Mouse (Mus musculus) heart, embryonic 15.5 days (tissue): ENCODE data around the gene Supv3l1. TPM values are rescaled to one million over a fixed set of nuclear protein-coding genes. Genes with fewer than 3 reads are reported as not detected.

Experiments
- ATAC-seq: fragments of 200-750 bp; cut with Nextera tagmentation; replicated peaks from 2 replicates; pipeline ENCODE4 v1.8.0; 2017; ENCODE audit warnings: low read depth, moderate TSS enrichment; ENCODE audit not compliant: insufficient number of reproducible peaks, insufficient read depth, low FRiP score
- H3K27ac ChIP-seq: fragments of 300-500 bp; sonication (generic); 2 replicates; pipeline ENCODE4 v1.5.1; 2015; ENCODE audit warnings: mild to moderate bottlenecking, inconsistent platforms
- H3K27me3 ChIP-seq: fragments of 300-500 bp; sonication (generic); 2 replicates; pipeline ENCODE4 v1.6.1; 2015; ENCODE audit warnings: inconsistent platforms
- H3K36me3 ChIP-seq: fragments of 300-500 bp; sonication (generic); 2 replicates; pipeline ENCODE4 v1.6.1; 2015; ENCODE audit warnings: mild to moderate bottlenecking, inconsistent platforms
- H3K4me1 ChIP-seq: fragments of 300-500 bp; sonication (generic); replicated peaks from 2 replicates; pipeline ENCODE4 v1.6.1; 2015; ENCODE audit warnings: inconsistent platforms
- H3K4me2 ChIP-seq: fragments of 300-500 bp; sonication (generic); 2 replicates; pipeline ENCODE4 v1.6.1; 2015; ENCODE audit warnings: inconsistent platforms, mild to moderate bottlenecking, moderate library complexity
- H3K4me3 ChIP-seq: fragments of 300-500 bp; sonication (generic); 2 replicates; pipeline ENCODE4 v1.5.1; 2015; ENCODE audit warnings: mild to moderate bottlenecking, inconsistent platforms
- H3K9ac ChIP-seq: fragments of 300-500 bp; sonication (generic); 2 replicates; pipeline ENCODE4 v1.6.1; 2015; ENCODE audit warnings: mild to moderate bottlenecking, inconsistent platforms
- H3K9me3 ChIP-seq: fragments of 300-500 bp; sonication (generic); replicated peaks from 2 replicates; pipeline ENCODE4 v1.6.1; 2016; ENCODE audit warnings: inconsistent platforms
- WGBS: fragments of 180-500 bp; shearing (Covaris S2); methylation state at CpG from one replicate; pipeline ENCODE4 v1.1.7; 2015; ENCODE audit warnings: mixed read lengths; 5-methylcytosine and 5-hydroxymethylcytosine counted together
- polyA plus RNA-seq: library from polyadenylated mRNA; unstranded; fragments of >200 nt; fragmentation: Nextera tagmentation; extraction: Ambion mirVana; gene quantifications from 2 replicates; pipeline ENCODE4 v1.2.1, GENCODE M21; 2015

Supv3l1 gene
- polyA plus RNA-seq, 1 experiment from 2014 or later = 23.7 TPM

GRCm38 (mm10) chr10:62412906-62413605 lies 36.5 kb downstream of the Supv3l1 start:
- H3K4me3 ChIP-seq = no peak overlapping the region
- no peak overlapping the region for H3K4me2 ChIP-seq
- no peaks in the 10 kb centered on the region for H3K36me3 ChIP-seq
- no peaks in the 10 kb centered on the region for H3K9me3 ChIP-seq
- H3K4me1 ChIP-seq = peaks cover 13% of the 10 kb centered on the region
- no peak for ATAC-seq
- peak overlapping the region; percentile 42; the same call in 1 of the 2 replicates for H3K27ac ChIP-seq
- WGBS = 5% methylated on average over 8 of the region's 8 CpGs
- H3K9ac ChIP-seq = no peak overlapping the region
- H3K27me3 ChIP-seq = peaks cover 5% of the 10 kb centered on the region; the same call in 1 of the 2 replicates

DNA sequence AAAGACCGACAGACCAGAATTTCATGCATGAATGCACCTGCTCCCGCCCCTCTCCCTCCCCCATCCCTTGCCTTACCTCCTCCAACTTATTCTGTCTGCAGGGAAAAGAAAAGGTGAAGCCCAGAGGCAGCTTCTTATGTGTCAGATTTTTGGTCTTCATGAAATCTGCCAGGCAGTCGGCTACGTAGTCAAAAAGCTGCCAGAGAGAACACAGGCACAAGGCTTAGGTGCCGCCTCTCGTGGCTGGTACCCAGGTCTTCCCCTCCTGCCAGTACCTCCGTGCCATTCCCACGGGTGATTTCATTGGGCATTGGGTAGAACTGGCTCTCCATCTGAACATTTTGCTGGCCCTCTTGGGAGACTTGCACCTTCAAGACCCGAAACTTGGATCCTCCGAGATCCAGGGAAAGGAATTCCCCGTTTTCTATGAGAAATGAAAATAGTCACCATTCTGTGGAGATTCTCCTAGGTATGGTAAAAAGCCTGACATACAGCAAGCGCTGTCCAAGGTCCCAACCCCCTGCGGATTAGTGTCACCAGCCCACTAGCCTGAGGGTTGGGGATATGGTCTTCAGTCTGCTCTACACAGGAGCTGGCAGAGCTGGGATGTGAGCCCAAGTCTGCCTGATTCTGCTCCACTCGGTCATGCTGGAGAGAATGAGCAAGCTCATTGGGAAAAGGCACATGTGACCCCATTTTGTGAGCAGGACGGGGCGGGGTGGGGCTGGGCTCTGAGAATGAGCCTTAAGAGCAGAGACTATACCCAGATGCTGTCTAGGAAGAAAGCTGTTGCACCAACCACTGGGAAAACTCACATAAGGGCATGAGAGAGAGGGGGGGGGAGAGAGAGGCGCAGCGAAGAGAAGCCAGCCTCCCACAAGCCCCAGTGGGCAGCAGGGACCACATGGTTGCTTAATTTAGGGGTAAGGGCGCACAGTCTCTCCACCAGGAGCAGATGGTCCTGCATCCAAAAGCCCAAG lies 37.8 kb downstream of the Supv3l1 start:
- Histone ChIP-seq H3K9me3 (no peaks in the 10 kb centered on the region), H3K27ac (no peak overlapping the region), H3K4me3 (no peak overlapping the region), H3K4me2 (no peak overlapping the region), H3K9ac (no peak overlapping the region), H3K36me3 (no peaks in the 10 kb centered on the region), H3K27me3 (peaks cover 16% of the 10 kb centered on the region), H3K4me1 (peaks cover 13% of the 10 kb centered on the region)
- no peak for ATAC-seq
- WGBS = 63% methylated on average over 19 of the region's 19 CpGs

DNA sequence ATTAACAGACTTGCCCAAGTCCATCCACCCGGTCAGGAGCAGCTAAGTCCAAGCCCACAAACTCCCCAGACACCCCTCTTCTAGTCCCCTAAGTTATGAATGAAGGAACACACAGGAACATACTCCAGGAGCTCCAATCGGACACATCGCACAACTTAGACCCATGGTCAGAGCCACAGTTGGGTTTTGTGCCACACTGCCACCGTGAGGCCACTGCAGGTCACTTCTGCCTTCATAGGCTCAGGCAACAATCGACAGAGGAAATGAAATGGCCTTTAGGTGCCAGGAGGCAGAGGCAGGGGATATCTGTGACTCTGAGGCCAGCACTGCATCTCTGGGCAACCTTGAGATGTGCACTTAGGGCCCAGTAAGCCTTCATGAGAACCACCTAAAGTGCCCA lies 38.6 kb downstream of the Supv3l1 start:
- no peaks in the 10 kb centered on the region for H3K36me3 ChIP-seq
- no peak overlapping the region for H3K4me2 ChIP-seq
- no peak overlapping the region for H3K4me3 ChIP-seq
- H3K4me1 ChIP-seq = peaks cover 13% of the 10 kb centered on the region
- WGBS = 6% methylated on average over 5 of the region's 5 CpGs
- no peaks in the 10 kb centered on the region for H3K9me3 ChIP-seq
- no peak overlapping the region for H3K9ac ChIP-seq
- 0 out of 2 replicates have a peak, but pooled peaks have one; percentile 29 for ATAC-seq
- no peak overlapping the region for H3K27ac ChIP-seq
- H3K27me3 ChIP-seq = peaks cover 22% of the 10 kb centered on the region

GRCm38 (mm10) chr10:62404901-62405300 lies 44.6 kb downstream of the Supv3l1 start:
- no peak overlapping the region for H3K9ac ChIP-seq
- H3K27ac ChIP-seq = no peak overlapping the region
- H3K4me3 ChIP-seq = no peak overlapping the region
- no peaks in the 10 kb centered on the region for H3K4me1 ChIP-seq
- 48% methylated on average over 14 of the region's 14 CpGs for WGBS
- no peaks in the 10 kb centered on the region for H3K9me3 ChIP-seq
- ATAC-seq = no peak
- peaks cover 25% of the 10 kb centered on the region for H3K27me3 ChIP-seq
- H3K4me2 ChIP-seq = peak overlapping the region; percentile 22
- H3K36me3 ChIP-seq = no peaks in the 10 kb centered on the region

DNA sequence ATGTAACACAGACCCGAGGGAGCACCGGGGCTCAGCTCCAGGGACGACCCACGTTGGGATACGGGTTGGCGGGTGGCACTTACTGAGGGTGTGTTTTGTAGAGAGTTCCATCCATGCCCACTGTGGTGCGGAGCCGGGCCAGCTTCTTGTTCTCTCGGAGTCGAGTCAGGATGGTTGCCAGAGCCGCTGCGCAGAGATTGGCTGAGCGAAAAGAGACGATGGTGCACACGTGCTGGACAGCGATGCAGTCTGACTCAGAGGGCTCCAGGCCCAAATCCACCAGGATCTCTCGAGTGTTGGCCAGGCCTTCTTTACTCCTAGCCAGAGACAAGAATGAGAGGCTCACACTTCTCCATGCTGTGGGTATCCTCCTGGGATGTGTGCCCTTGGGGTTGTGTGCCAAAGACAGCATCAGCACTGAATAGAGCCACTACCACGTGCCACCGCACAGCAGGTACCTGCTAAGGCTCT lies 47.9 kb downstream of the Supv3l1 start:
- no peaks in the 10 kb centered on the region for H3K36me3 ChIP-seq
- H3K9me3 ChIP-seq = no peaks in the 10 kb centered on the region
- no peaks in the 10 kb centered on the region for H3K4me1 ChIP-seq
- no peak overlapping the region for H3K9ac ChIP-seq
- no peak overlapping the region for H3K4me3 ChIP-seq
- H3K4me2 ChIP-seq = no peak overlapping the region
- WGBS = 70% methylated on average over 19 of the region's 19 CpGs
- peaks cover 14% of the 10 kb centered on the region; the same call in 1 of the 2 replicates for H3K27me3 ChIP-seq
- no peak for ATAC-seq
- no peak overlapping the region for H3K27ac ChIP-seq

- Histone ChIP-seq H3K9me3 (no peaks in the 10 kb centered on the region), H3K4me1 (no peaks in the 10 kb centered on the region), H3K27ac (no peak overlapping the region), H3K9ac (no peak overlapping the region), H3K27me3 (peaks cover 6% of the 10 kb centered on the region; the same call in 1 of the 2 replicates), H3K4me2 (no peak overlapping the region), H3K4me3 (no peak overlapping the region), H3K36me3 (no peaks in the 10 kb centered on the region)
- no peak for ATAC-seq
- WGBS = 78% methylated on average over 3 of the region's 3 CpGs
These were observed 66.5 kb downstream of the Supv3l1 start for GRCm38 (mm10) chr10:62383011-62383410.

DNA sequence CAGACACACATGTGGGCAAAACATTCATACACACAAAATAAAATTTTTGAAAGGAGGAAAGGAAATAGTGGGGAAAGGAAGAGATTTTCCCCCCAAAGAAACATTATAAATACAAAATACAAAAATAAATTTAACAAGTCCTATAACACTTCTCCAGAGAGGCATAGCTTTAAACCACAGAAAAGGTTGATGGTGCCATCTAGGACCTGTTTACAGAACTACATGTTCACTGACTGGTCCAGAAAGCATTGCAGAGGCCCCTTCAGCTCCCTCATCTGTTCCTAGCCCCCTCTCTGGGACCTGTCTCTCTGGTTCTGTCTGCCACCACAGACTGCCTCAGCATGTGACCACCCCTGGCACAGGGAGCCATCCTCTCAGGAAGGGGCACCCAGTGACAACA lies 68.6 kb downstream of the Supv3l1 start:
- peaks cover 6% of the 10 kb centered on the region; the same call in 1 of the 2 replicates for H3K27me3 ChIP-seq
- no peak overlapping the region for H3K27ac ChIP-seq
- H3K4me2 ChIP-seq = no peak overlapping the region
- no peaks in the 10 kb centered on the region for H3K4me1 ChIP-seq
- ATAC-seq = no peak
- H3K4me3 ChIP-seq = no peak overlapping the region
- H3K36me3 ChIP-seq = no peaks in the 10 kb centered on the region
- no peaks in the 10 kb centered on the region for H3K9me3 ChIP-seq
- H3K9ac ChIP-seq = no peak overlapping the region

- Histone ChIP-seq H3K36me3 (no peaks in the 10 kb centered on the region), H3K4me1 (no peaks in the 10 kb centered on the region), H3K9ac (no peak within 1 kb of the TSS), H3K27ac (no peak within 1 kb of the TSS), H3K4me3 (no peak within 1 kb of the TSS), H3K27me3 (peaks cover 6% of the 10 kb centered on the region; the same call in 1 of the 2 replicates), H3K9me3 (no peaks in the 10 kb centered on the region), H3K4me2 (no peak within 1 kb of the TSS)
- ATAC-seq = no peak
- WGBS = 88% methylated on average over 1 of the region's 1 CpGs
These were observed 69.7 kb downstream of the Supv3l1 start, which contains the start of gene Hk1 for GRCm38 (mm10) chr10:62379808-62380207. Gene Hk1 (minus strand): TSS chr10:62379908.

Other genes with a start within 250 kb of the Supv3l1 start
- gene Tspan15, start 218.5 kb downstream of the Supv3l1 start, polyA plus RNA-seq = 8.9 and 15.3 TPM in 2 replicates
- gene Tacr2, start 197.3 kb downstream of the Supv3l1 start, polyA plus RNA-seq = 0.14 TPM in 1 of 2 replicates, not detected in the other
- 186 and 190 TPM in 2 replicates for gene Hk1, start 69.8 kb downstream of the Supv3l1 start, polyA plus RNA-seq
- gene Hkdc1, start 27.2 kb downstream of the Supv3l1 start, polyA plus RNA-seq = 0.13 and 0.30 TPM in 2 replicates
- gene 4930507D05Rik, start 249 bp downstream of the Supv3l1 start, polyA plus RNA-seq = 0.48 and 0.57 TPM in 2 replicates
- 66.7 and 71.3 TPM in 2 replicates for gene Vps26a, start 37.1 kb upstream of the Supv3l1 start, polyA plus RNA-seq
- 11.7 and 21.5 TPM in 2 replicates for gene Srgn, start 77.7 kb upstream of the Supv3l1 start, polyA plus RNA-seq
- gene Kif1bp, start 128.7 kb upstream of the Supv3l1 start, polyA plus RNA-seq = 28.0 and 32.2 TPM in 2 replicates
- gene Ddx21, start 152.5 kb upstream of the Supv3l1 start, polyA plus RNA-seq = 9.7 and 11.1 TPM in 2 replicates
- 85.2 and 86.2 TPM in 2 replicates for gene Ddx50, start 201.5 kb upstream of the Supv3l1 start, polyA plus RNA-seq